Mouse (Mus musculus): Measurements from ENCODE around the gene Nog.

GRCm38 (mm10) chr11:89327089-89327881 lies 25.2 kb upstream of the Nog start:
- TF ChIP-seq CTCF (IDR thresholded peaks at IDR 0.05; ENCODE audit: borderline replicate concordance, insufficient read depth, low read depth, low read length) (no peak), POLR2A (IDR thresholded peaks at IDR 0.05; ENCODE audit: borderline replicate concordance, insufficient read depth, low read length) (no peak)

Data from cerebellum, adult 2 months (tissue).